Comparison of ENCODE assay signal across 17 mouse cellular contexts in the genomic region with DNA sequence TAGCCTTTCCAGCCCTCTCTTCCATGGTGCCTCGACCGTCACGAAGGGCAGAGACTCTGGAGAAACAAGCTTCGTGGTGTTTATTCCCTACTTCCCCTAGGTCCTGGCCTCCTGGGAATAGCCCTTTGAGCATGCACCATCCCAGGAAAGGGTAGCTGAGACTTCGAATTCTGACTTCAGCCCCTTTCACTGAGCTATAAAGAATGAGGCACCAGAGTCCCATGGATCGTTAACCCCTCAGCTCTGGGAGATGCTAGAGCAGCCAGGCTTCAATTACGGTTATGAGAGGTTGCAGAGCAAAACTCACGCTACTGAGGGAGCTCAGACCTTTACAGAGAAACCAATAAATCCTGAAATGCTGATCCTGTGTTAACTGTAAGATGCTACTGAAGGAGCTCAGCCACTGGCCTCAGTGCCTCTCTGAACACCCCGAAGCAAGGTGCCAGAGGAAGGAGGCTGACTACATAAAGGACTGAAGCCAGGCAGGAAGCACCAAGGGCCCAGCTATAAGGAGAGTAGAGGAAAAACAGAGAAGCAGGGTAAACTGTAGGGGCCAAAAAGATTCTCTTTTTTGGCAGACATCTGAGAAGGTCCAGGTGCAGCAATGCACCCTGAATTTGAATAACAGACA.
"Had no signal": no experiment of that assay in that cellular context is flagged by ENCODE, and none has a peak within 500 bp of the region (broad histone marks: within the 10 kb centered on the region; RNA-seq: fewer than 3 reads in every experiment).

No protein-coding gene starts in this region.

- H3K36me3 ChIP-seq: lung, embryonic 15.5 days; midbrain, embryonic 13.5 days; midbrain, embryonic 15.5 days; neural tube, embryonic 12.5 days; stomach, embryonic 15.5 days had no signal

- H3K27ac ChIP-seq: lung, embryonic 15.5 days; macrophage; midbrain, embryonic 13.5 days; midbrain, embryonic 15.5 days; neural tube, embryonic 12.5 days; stomach, embryonic 15.5 days; stomach, postnatal 0 days had no signal

- ATAC-seq: lung, postnatal 0 days; midbrain, embryonic 13.5 days; midbrain, embryonic 15.5 days had no signal

- H3K27me3 ChIP-seq: lung, embryonic 15.5 days; midbrain, embryonic 13.5 days; midbrain, embryonic 15.5 days; neural tube, embryonic 12.5 days; stomach, embryonic 15.5 days had no signal

- H3K9me3 ChIP-seq: lung, embryonic 15.5 days; megakaryocyte, embryonic 14.5 days; midbrain, embryonic 13.5 days; midbrain, embryonic 15.5 days; neural tube, embryonic 12.5 days; stomach, embryonic 15.5 days had no signal

- H3K4me3 ChIP-seq: lung, embryonic 15.5 days; megakaryocyte, embryonic 14.5 days; midbrain, embryonic 13.5 days; midbrain, embryonic 15.5 days; neural tube, embryonic 12.5 days; stomach, embryonic 15.5 days had no signal

- H3K9ac ChIP-seq: lung, embryonic 15.5 days; midbrain, embryonic 13.5 days; midbrain, embryonic 15.5 days; neural tube, embryonic 12.5 days; stomach, embryonic 15.5 days had no signal

- DNase-seq: lung, adult 2 months; lung, postnatal 14 days; lung, postnatal 36 days; right cerebral cortex, postnatal 14 days; thymus, adult 2 months; thymus, postnatal 25 days; thymus, postnatal 4 days had no signal

- H3K4me2 ChIP-seq: lung, embryonic 15.5 days; midbrain, embryonic 11.5 days; midbrain, embryonic 13.5 days; midbrain, embryonic 15.5 days; neural tube, embryonic 12.5 days; stomach, embryonic 15.5 days had no signal
